Mouse (Mus musculus): ENCODE results near the gene Ndufa13. TPM values are rescaled to one million over a fixed set of nuclear protein-coding genes. Genes with fewer than 3 reads are reported as not detected.

Gene Ndufa13
- polyA plus RNA-seq, 1 experiment: 277 TPM

- TF ChIP-seq POLR2A (IDR thresholded peaks at IDR 0.05; ENCODE audit: insufficient read length, low read depth) (no peak), USF1 (IDR thresholded peaks at IDR 0.05; ENCODE audit: low read depth) (no peak), E2F4 (IDR thresholded peaks at IDR 0.05; ENCODE audit: insufficient read depth) (no peak), MYOD1 (IDR thresholded peaks at IDR 0.05; ENCODE audit: control insufficient read depth in 1 of 3, insufficient read length in 2 of 3, low read depth in 2 of 3) (peak; percentile 57 to 91 (median 84)), CEBPB (IDR thresholded peaks at IDR 0.05; ENCODE audit: insufficient read depth, poor library complexity, severe bottlenecking) (no peak), SRF (IDR thresholded peaks at IDR 0.05; ENCODE audit: control insufficient read depth, insufficient read length, low read depth) (no peak), REST (IDR thresholded peaks at IDR 0.05; ENCODE audit: insufficient read depth, insufficient read length) (no peak), MYOG (IDR thresholded peaks at IDR 0.05; ENCODE audit: control insufficient read depth in 1 of 3, insufficient read depth in 1 of 3, insufficient read length in 2 of 3, low read depth in 2 of 3) (peak in 2 of 3 experiments; percentile 64 to 75), TCF12 (IDR thresholded peaks at IDR 0.05; ENCODE audit: insufficient read depth, poor library complexity, severe bottlenecking) (peak; percentile 31), TCF3 (IDR thresholded peaks at IDR 0.05; ENCODE audit: insufficient read length, low read depth) (no peak), MAX (IDR thresholded peaks at IDR 0.05; ENCODE audit: low read depth) (no peak), POLR2AphosphoS2 (IDR thresholded peaks at IDR 0.05; ENCODE audit: insufficient read length, low read depth) (no peak)
Observed at GRCm38 (mm10) chr8:69938245-69938982, 36.1 kb upstream of the Ndufa13 start.

GRCm38 (mm10) chr8:69937466-69937865 lies 35.1 kb upstream of the Ndufa13 start:
- Histone ChIP-seq H3K27me3 (ENCODE audit: control insufficient read depth, insufficient read depth, insufficient read length) (no peaks in the 10 kb centered on the region), H3ac (ENCODE audit: control insufficient read depth, insufficient read length) (no peak overlapping the region), H3K79me2 (ENCODE audit: control insufficient read depth, insufficient read depth) (peaks cover 77% of the 10 kb centered on the region), H3K36me3 (ENCODE audit: control insufficient read depth, insufficient read depth) (no peaks in the 10 kb centered on the region), H3K4me3 (no peak overlapping the region), H3K4me2 (ENCODE audit: low read depth) (no peak overlapping the region)
- TF ChIP-seq SRF (IDR thresholded peaks at IDR 0.05; ENCODE audit: control insufficient read depth, insufficient read length, low read depth): no peak
- TF ChIP-seq MYOG (IDR thresholded peaks at IDR 0.05; ENCODE audit: control insufficient read depth in 1 of 3, insufficient read depth in 1 of 3, insufficient read length in 2 of 3, low read depth in 2 of 3): no peak
- no peak for TF ChIP-seq TCF3 (IDR thresholded peaks at IDR 0.05; ENCODE audit: insufficient read length, low read depth)
- no peak for TF ChIP-seq MYOD1 (IDR thresholded peaks at IDR 0.05; ENCODE audit: control insufficient read depth in 1 of 3, insufficient read length in 2 of 3, low read depth in 2 of 3)
- no peak for TF ChIP-seq REST (IDR thresholded peaks at IDR 0.05; ENCODE audit: insufficient read depth, insufficient read length)
- no peak for TF ChIP-seq E2F4 (IDR thresholded peaks at IDR 0.05; ENCODE audit: insufficient read depth)
- no peak for TF ChIP-seq CEBPB (IDR thresholded peaks at IDR 0.05; ENCODE audit: insufficient read depth, poor library complexity, severe bottlenecking)
- TF ChIP-seq MAX (IDR thresholded peaks at IDR 0.05; ENCODE audit: low read depth): no peak
- TF ChIP-seq USF1 (IDR thresholded peaks at IDR 0.05; ENCODE audit: low read depth): no peak
- no peak for TF ChIP-seq TCF12 (IDR thresholded peaks at IDR 0.05; ENCODE audit: insufficient read depth, poor library complexity, severe bottlenecking)
- no peak for TF ChIP-seq POLR2AphosphoS2 (IDR thresholded peaks at IDR 0.05; ENCODE audit: insufficient read length, low read depth)
- no peak for TF ChIP-seq POLR2A (IDR thresholded peaks at IDR 0.05; ENCODE audit: insufficient read length, low read depth)

More at GRCm38 (mm10) chr8:69938245-69938982, 36.1 kb upstream of the Ndufa13 start:
- Histone ChIP-seq H3K27me3 (ENCODE audit: control insufficient read depth, insufficient read depth, insufficient read length) (no peaks in the 10 kb centered on the region), H3K4me2 (ENCODE audit: low read depth) (peak overlapping the region; percentile 65), H3K36me3 (ENCODE audit: control insufficient read depth, insufficient read depth) (no peaks in the 10 kb centered on the region), H3K4me3 (no peak overlapping the region), H3ac (ENCODE audit: control insufficient read depth, insufficient read length) (no peak overlapping the region), H3K79me2 (ENCODE audit: control insufficient read depth, insufficient read depth) (peaks cover 78% of the 10 kb centered on the region)

- Histone ChIP-seq H3ac (ENCODE audit: control insufficient read depth, insufficient read length) (no peak overlapping the region), H3K79me2 (ENCODE audit: control insufficient read depth, insufficient read depth) (peaks cover 77% of the 10 kb centered on the region), H3K4me3 (no peak overlapping the region), H3K4me2 (ENCODE audit: low read depth) (peak overlapping the region; percentile 51), H3K36me3 (ENCODE audit: control insufficient read depth, insufficient read depth) (no peaks in the 10 kb centered on the region), H3K27me3 (ENCODE audit: control insufficient read depth, insufficient read depth, insufficient read length) (no peaks in the 10 kb centered on the region)
- TF ChIP-seq TCF12 (IDR thresholded peaks at IDR 0.05; ENCODE audit: insufficient read depth, poor library complexity, severe bottlenecking) (peak; percentile 37), CEBPB (IDR thresholded peaks at IDR 0.05; ENCODE audit: insufficient read depth, poor library complexity, severe bottlenecking) (no peak), REST (IDR thresholded peaks at IDR 0.05; ENCODE audit: insufficient read depth, insufficient read length) (no peak), MYOG (IDR thresholded peaks at IDR 0.05; ENCODE audit: control insufficient read depth in 1 of 3, insufficient read depth in 1 of 3, insufficient read length in 2 of 3, low read depth in 2 of 3) (peak in 2 of 3 experiments; percentile 53 to 82), POLR2AphosphoS2 (IDR thresholded peaks at IDR 0.05; ENCODE audit: insufficient read length, low read depth) (no peak), POLR2A (IDR thresholded peaks at IDR 0.05; ENCODE audit: insufficient read length, low read depth) (no peak), SRF (IDR thresholded peaks at IDR 0.05; ENCODE audit: control insufficient read depth, insufficient read length, low read depth) (no peak), USF1 (IDR thresholded peaks at IDR 0.05; ENCODE audit: low read depth) (peak; percentile 86), E2F4 (IDR thresholded peaks at IDR 0.05; ENCODE audit: insufficient read depth) (no peak), TCF3 (IDR thresholded peaks at IDR 0.05; ENCODE audit: insufficient read length, low read depth) (no peak), MYOD1 (IDR thresholded peaks at IDR 0.05; ENCODE audit: control insufficient read depth in 1 of 3, insufficient read length in 2 of 3, low read depth in 2 of 3) (peak; percentile 80 to 89 (median 83)), MAX (IDR thresholded peaks at IDR 0.05; ENCODE audit: low read depth) (no peak)
Observed at GRCm38 (mm10) chr8:69936050-69936794, 33.9 kb upstream of the Ndufa13 start.

GRCm38 (mm10) chr8:69935431-69935830 lies 33.1 kb upstream of the Ndufa13 start:
- TF ChIP-seq POLR2A (IDR thresholded peaks at IDR 0.05; ENCODE audit: insufficient read length, low read depth) (no peak), REST (IDR thresholded peaks at IDR 0.05; ENCODE audit: insufficient read depth, insufficient read length) (no peak), MYOG (IDR thresholded peaks at IDR 0.05; ENCODE audit: control insufficient read depth in 1 of 3, insufficient read depth in 1 of 3, insufficient read length in 2 of 3, low read depth in 2 of 3) (peak in 1 of 3 experiments; percentile 19), POLR2AphosphoS2 (IDR thresholded peaks at IDR 0.05; ENCODE audit: insufficient read length, low read depth) (no peak), TCF12 (IDR thresholded peaks at IDR 0.05; ENCODE audit: insufficient read depth, poor library complexity, severe bottlenecking) (no peak), SRF (IDR thresholded peaks at IDR 0.05; ENCODE audit: control insufficient read depth, insufficient read length, low read depth) (no peak), CEBPB (IDR thresholded peaks at IDR 0.05; ENCODE audit: insufficient read depth, poor library complexity, severe bottlenecking) (no peak)
- no peaks in the 10 kb centered on the region for H3K27me3 ChIP-seq (ENCODE audit: control insufficient read depth, insufficient read depth, insufficient read length)
- no peaks in the 10 kb centered on the region for H3K36me3 ChIP-seq (ENCODE audit: control insufficient read depth, insufficient read depth)
- H3ac ChIP-seq (ENCODE audit: control insufficient read depth, insufficient read length): no peak overlapping the region
- no peak overlapping the region for H3K4me3 ChIP-seq
- peaks cover 77% of the 10 kb centered on the region for H3K79me2 ChIP-seq (ENCODE audit: control insufficient read depth, insufficient read depth)
- H3K4me2 ChIP-seq (ENCODE audit: low read depth): peak overlapping the region; percentile 50

All from myocyte (in vitro differentiated cells).